Mouse (Mus musculus) cerebellum, adult 2 months (tissue): ENCODE results near the gene Sirt7. TPM values are rescaled to one million over a fixed set of nuclear protein-coding genes. Genes with fewer than 3 reads are reported as not detected.

Experiments used
- DNase-seq, 2 experiments: peaks; one replicate each; pipeline ENCODE4 v3.0.0; 2021
- H3K27ac ChIP-seq: fragments of 200-500 bp; 2 replicates; pipeline ENCODE4 v1.5.1; 2012; ENCODE audit warnings: low read length, control low read depth, inconsistent platforms; ENCODE audit not compliant: insufficient read depth
- H3K27me3 ChIP-seq: fragments of 200-500 bp; 2 replicates; pipeline ENCODE4 v1.6.1; 2012; ENCODE audit warnings: inconsistent platforms, mild to moderate bottlenecking, low read length, moderate library complexity; ENCODE audit not compliant: control insufficient read depth, insufficient read depth
- H3K4me1 ChIP-seq: fragments of 200-500 bp; 2 replicates; pipeline ENCODE4 v1.6.1; 2011; ENCODE audit warnings: low read length; ENCODE audit not compliant: control insufficient read depth, insufficient read depth
- H3K4me3 ChIP-seq: fragments of 200-500 bp; replicated peaks from 2 replicates; pipeline ENCODE3; 2011; ENCODE audit warnings: mild to moderate bottlenecking, low read depth, low read length, control low read depth; ENCODE audit not compliant: insufficient read depth
- CTCF ChIP-seq: fragments of 200-500 bp; IDR thresholded peaks from 2 replicates; pipeline ENCODE4 v1.5.1; 2011; ENCODE audit warnings: low read depth, mild to moderate bottlenecking, control low read depth, low read length, moderate library complexity, borderline replicate concordance; ENCODE audit not compliant: insufficient read depth
- POLR2A ChIP-seq: fragments of 200-500 bp; IDR thresholded peaks from 2 replicates; pipeline ENCODE4 v1.6.1; 2011; ENCODE audit warnings: low read length, control low read depth, borderline replicate concordance; ENCODE audit not compliant: insufficient read depth
- WGBS: fragments of 180-500 bp; shearing (Covaris S2); methylation state at CpG from one replicate; pipeline ENCODE4 v1.1.7; 2018; 5-methylcytosine and 5-hydroxymethylcytosine counted together
- polyA plus RNA-seq: library from polyadenylated mRNA; depleted of rRNA; stranded (reverse); fragments of >200 nt; gene quantifications from 2 replicates; pipeline ENCODE4 v1.2.3, GENCODE M21; 2012; rRNA removed

Sirt7 gene
- 76.9 and 80.5 TPM in 2 replicates for polyA plus RNA-seq

DNA sequence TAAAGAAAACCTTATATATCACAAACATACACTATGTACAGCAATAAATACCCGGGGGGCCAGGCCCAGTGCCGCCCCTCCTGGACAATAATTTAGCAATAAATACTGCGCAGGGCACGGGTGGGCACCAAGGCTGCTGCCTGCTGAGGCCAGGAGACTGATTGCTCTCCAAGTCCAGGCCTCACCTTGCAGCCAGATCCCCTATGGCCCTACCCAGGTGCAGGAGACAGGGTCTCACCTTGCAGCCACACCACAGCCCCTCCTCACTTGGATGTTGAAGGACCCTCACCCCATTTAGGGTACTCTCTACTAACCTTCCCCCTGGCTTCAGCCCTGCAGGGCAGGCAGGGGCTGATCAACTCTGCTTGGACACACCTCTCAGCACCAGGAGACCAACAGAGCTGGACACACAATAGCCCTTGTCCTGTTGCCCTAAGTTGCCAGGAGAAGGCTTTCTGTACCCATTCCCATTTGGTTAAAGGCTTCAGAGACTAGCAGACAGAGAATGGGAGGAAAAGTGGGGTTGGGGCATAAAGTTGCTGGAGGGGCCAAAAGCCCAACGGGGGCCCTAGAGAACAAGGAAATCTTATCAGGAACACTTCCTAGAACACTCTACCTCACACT lies at the start of gene Sirt7:
Gene Sirt7, minus strand, starts transcription at position 89 of the 624 bp plus-strand sequence.
- peak within 1 kb of the TSS; percentile 79 for H3K27ac ChIP-seq
- no peak for DNase-seq
- TF ChIP-seq POLR2A (no peak), CTCF (no peak)
- no peaks in the 10 kb centered on the region for H3K27me3 ChIP-seq
- peak within 1 kb of the TSS; percentile 66 for H3K4me3 ChIP-seq
- 15% methylated on average over 5 of the region's 5 CpGs for WGBS
- H3K4me1 ChIP-seq: peaks cover 16% of the 10 kb centered on the region

DNA sequence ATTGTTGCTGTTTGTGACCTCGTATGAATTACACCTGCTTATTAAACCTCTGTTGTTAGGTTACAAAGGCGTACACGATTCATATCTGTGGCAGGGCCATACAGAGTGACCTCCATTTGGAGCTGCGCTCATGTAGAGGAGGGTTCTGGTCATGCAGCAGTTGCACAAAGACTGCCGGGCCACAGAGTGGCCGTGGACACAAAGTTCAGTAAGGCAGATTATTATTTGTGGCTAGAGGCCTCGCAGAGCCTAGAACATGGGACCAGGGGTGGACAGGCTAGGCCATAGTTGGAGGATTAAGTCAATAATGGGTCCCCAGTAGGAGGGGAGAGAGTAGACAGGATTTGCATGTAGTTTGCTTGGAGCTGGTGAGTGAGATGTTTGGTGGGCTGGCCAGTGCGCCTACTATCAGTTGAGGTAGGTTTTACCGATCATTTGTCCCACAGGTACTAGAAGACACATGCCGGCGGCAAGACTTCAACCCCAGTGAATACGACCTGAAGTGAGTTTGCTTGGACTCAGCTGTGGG lies 48.6 kb upstream of the Sirt7 start:
- peak overlapping the region; percentile 41; the same call in 1 of the 2 replicates for H3K27ac ChIP-seq
- no peak for TF ChIP-seq POLR2A
- no peak for TF ChIP-seq CTCF
- WGBS: 41% methylated on average over 12 of the region's 12 CpGs
- H3K4me1 ChIP-seq: no peaks in the 10 kb centered on the region
- no peak for DNase-seq
- H3K4me3 ChIP-seq: peak overlapping the region; percentile 91
- H3K27me3 ChIP-seq: no peaks in the 10 kb centered on the region

DNA sequence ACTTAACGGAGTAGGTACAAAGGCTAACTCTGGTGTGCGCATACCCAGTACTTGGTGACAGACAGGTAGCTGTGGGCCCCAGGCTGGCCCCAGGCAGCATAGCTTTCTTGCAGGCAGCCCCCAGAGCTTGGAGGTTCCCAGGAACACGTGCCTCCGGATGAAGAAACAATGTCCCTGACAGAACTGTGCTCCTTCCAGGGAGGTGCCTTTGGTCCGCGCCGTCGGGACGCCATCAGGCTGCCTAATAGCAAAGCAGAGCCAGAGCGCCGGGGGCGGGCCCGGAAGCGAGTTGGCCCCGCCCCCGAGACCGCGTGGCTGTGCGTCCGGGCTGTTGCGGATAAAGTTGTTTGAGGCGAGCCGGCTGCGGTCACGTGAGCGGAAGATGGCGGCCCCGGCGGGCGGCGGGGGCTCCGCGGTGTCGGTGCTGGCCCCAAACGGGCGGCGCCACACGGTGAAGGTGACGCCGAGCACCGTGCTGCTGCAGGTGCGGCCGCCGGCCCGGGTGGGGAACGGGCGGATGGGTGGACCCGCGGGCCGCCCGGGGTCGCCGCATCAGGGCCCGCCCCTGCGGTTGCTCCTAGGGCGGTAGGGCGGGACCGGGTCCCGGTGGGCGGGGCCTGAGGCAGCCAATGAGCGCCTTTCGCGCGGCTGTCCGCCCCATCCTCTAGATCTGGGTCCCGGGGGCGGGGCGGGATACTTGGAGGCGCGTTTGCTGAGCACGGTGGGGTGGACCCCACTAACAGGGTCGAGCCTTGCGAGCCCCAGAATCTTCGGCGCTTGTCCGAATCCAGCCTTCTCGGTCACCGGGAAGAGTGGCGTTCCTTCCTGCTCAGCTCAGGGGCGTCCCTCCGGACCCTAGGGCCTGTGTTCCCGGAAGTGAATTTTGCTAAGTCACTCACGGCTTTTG lies 47.9 kb upstream of the Sirt7 start, which contains the start of gene Aspscr1:
Gene Aspscr1, plus strand, starts transcription at position 287 of the 907 bp plus-strand sequence.
- H3K27me3 ChIP-seq: no peaks in the 10 kb centered on the region
- H3K27ac ChIP-seq: peak within 1 kb of the TSS; percentile 41; the same call in 1 of the 2 replicates
- no peaks in the 10 kb centered on the region for H3K4me1 ChIP-seq
- peak; percentile 91 to 92 for DNase-seq
- peak; percentile 31; the same call in 1 of the 2 replicates for TF ChIP-seq POLR2A
- TF ChIP-seq CTCF: no peak
- WGBS: 1% methylated on average over 81 of the region's 83 CpGs
- peak within 1 kb of the TSS; percentile 91 for H3K4me3 ChIP-seq

DNA sequence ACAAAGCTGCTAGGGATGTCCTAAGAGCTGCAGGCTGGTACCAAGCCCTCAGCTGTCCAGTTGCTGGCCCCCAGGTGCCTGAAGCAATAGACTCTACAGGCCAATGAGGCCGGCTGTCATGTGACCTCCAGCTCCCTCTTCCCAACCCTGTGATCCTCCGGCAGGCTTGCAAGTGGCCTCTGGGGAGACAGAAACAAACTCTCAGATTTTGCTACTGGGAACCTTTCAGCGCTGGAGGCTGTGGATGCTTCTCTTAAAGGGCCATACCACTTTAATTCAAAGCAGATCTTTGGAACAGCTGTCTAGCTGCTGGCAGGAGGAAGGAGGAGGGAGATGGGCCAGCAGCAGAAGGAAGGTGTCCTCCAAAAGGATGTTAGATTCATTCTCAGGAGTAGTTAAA lies 41.6 kb upstream of the Sirt7 start:
- no peaks in the 10 kb centered on the region for H3K27me3 ChIP-seq
- 28% methylated on average over 3 of the region's 3 CpGs for WGBS
- H3K27ac ChIP-seq: no peak overlapping the region
- DNase-seq: no peak
- no peaks in the 10 kb centered on the region for H3K4me1 ChIP-seq
- TF ChIP-seq POLR2A (no peak), CTCF (no peak)
- H3K4me3 ChIP-seq: no peak overlapping the region

DNA sequence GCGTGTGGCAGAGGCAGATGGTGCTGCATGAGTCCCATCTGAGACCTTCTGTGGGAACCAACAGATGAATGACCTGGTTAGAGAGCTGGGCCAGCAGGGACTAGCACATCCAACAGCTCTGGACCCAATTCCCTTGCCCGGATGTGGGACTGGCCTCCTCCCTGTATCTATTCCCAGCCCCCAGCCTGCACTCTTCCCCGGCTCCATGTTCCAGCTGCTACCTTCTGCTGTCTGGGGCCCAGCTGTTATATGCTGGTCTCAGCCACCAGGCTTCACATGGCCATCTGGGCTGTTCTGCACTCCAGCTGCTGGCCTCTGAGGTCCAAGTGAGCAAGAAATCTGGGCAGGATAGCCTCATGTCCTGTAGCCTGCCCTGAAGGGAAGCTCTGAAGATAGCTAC lies 40.4 kb upstream of the Sirt7 start:
- 41% methylated on average over 3 of the region's 3 CpGs for WGBS
- Histone ChIP-seq H3K4me1 (no peaks in the 10 kb centered on the region), H3K4me3 (no peak overlapping the region), H3K27me3 (peaks cover 6% of the 10 kb centered on the region; the same call in 1 of the 2 replicates), H3K27ac (no peak overlapping the region)
- TF ChIP-seq POLR2A (no peak), CTCF (no peak)
- DNase-seq: no peak

DNA sequence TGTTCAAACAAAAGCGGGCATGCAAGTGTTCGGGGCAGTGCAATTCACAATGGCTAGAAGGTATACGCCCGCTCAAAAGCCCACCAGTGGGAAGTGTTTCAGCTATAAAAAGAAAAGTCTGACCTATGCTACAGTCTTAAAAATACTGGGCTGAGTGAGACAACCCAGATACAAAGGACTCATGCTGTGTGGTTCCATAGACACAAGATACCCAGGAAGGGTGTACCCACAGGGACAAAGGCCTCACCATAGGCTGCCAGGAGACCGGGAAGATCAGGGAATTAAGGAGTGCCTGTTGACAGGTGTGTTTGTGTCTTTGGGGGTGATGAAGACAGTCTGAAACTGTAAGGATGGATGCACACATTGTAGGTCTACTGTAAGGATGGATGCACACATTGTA lies 38.7 kb upstream of the Sirt7 start:
- no peak for DNase-seq
- TF ChIP-seq POLR2A: no peak
- TF ChIP-seq CTCF: no peak
- Histone ChIP-seq H3K4me3 (no peak overlapping the region), H3K4me1 (no peaks in the 10 kb centered on the region), H3K27ac (no peak overlapping the region), H3K27me3 (peaks cover 11% of the 10 kb centered on the region; the same call in 1 of the 2 replicates)
- 65% methylated on average over 5 of the region's 5 CpGs for WGBS

DNA sequence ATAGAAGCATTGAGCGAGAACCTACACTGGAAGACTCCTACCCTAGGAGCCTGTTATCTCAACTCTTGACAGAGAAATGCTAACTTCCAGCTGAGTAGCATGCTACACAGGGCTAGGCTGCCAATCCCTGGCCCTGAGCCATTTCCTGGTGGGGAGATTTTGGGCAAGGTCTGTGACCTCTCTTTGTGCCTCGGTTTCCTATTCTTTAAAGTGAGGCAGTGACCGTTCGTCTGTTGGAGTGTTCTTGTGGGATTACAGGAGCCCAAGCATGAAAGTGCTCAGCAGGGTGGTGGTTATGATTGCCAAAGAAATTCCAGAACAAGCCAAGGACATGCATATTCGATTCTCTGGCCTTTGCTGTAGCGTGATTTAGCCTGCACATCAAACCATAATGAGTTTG lies 37.7 kb upstream of the Sirt7 start:
- Histone ChIP-seq H3K27ac (no peak overlapping the region), H3K27me3 (peaks cover 11% of the 10 kb centered on the region; the same call in 1 of the 2 replicates)
- 11% methylated on average over 6 of the region's 6 CpGs for WGBS

More for the DNA sequence above, 37.7 kb upstream of the Sirt7 start:
- no peak for DNase-seq
- Histone ChIP-seq H3K4me1 (no peaks in the 10 kb centered on the region), H3K4me3 (no peak overlapping the region)
- TF ChIP-seq CTCF: no peak
- TF ChIP-seq POLR2A: no peak
